Mouse (Mus musculus): ENCODE data around the gene Amdhd2. TPM values are rescaled to one million over a fixed set of nuclear protein-coding genes. Genes with fewer than 3 reads are reported as not detected.
"Not testable (repeated sequence)": the region's sequence is repeated elsewhere in the genome, so short reads cannot be mapped to it uniquely, and the experiment has no call there.

The Amdhd2 gene
- polyA plus RNA-seq, 1 experiment from 2014 or later: 29.7 TPM

- not testable (repeated sequence) for H3K9ac ChIP-seq (replicated peaks; ENCODE audit: low read depth, low read length); H3K9me3 ChIP-seq (ENCODE audit: control insufficient read depth, low read depth, low read length); H3K4me3 ChIP-seq (ENCODE audit: low read depth, low read length); H3K27me3 ChIP-seq (ENCODE audit: control insufficient read depth, insufficient read depth, low read length); H3K27ac ChIP-seq (ENCODE audit: low read length); H3K4me2 ChIP-seq (replicated peaks; ENCODE audit: low read depth, low read length); ATAC-seq (ENCODE audit: insufficient number of reproducible peaks, insufficient read depth, low FRiP score, low read depth); H3K36me3 ChIP-seq (ENCODE audit: control insufficient read depth, insufficient read depth, low read length); H3K4me1 ChIP-seq (ENCODE audit: control insufficient read depth, insufficient read depth, low read length)
- WGBS: 84% methylated on average over 4 of the region's 4 CpGs
Measured at GRCm38 (mm10) chr17:24129246-24129645, 34.3 kb downstream of the Amdhd2 start.

GRCm38 (mm10) chr17:24127592-24127991, 36.0 kb downstream of the Amdhd2 start:
- Histone ChIP-seq H3K9me3 (ENCODE audit: control insufficient read depth, low read depth, low read length) (no peaks in the 10 kb centered on the region), H3K27me3 (ENCODE audit: control insufficient read depth, insufficient read depth, low read length) (no peaks in the 10 kb centered on the region), H3K27ac (ENCODE audit: low read length) (no peak overlapping the region), H3K4me3 (ENCODE audit: low read depth, low read length) (no peak overlapping the region), H3K4me2 (replicated peaks; ENCODE audit: low read depth, low read length) (no peak overlapping the region), H3K9ac (replicated peaks; ENCODE audit: low read depth, low read length) (no peak overlapping the region), H3K4me1 (ENCODE audit: control insufficient read depth, insufficient read depth, low read length) (no peaks in the 10 kb centered on the region), H3K36me3 (ENCODE audit: control insufficient read depth, insufficient read depth, low read length) (no peaks in the 10 kb centered on the region)
- 86% methylated on average over 1 of the region's 1 CpGs for whole genome bisulfite sequencing
- ATAC-seq (ENCODE audit: insufficient number of reproducible peaks, insufficient read depth, low FRiP score, low read depth): no peak

GRCm38 (mm10) chr17:24126801-24127200, 36.8 kb downstream of the Amdhd2 start:
- H3K27me3 ChIP-seq (ENCODE audit: control insufficient read depth, insufficient read depth, low read length): no peaks in the 10 kb centered on the region
- H3K27ac ChIP-seq (ENCODE audit: low read length): no peak overlapping the region
- no peaks in the 10 kb centered on the region for H3K9me3 ChIP-seq (ENCODE audit: control insufficient read depth, low read depth, low read length)
- no peaks in the 10 kb centered on the region for H3K4me1 ChIP-seq (ENCODE audit: control insufficient read depth, insufficient read depth, low read length)
- H3K9ac ChIP-seq (replicated peaks; ENCODE audit: low read depth, low read length): no peak overlapping the region
- no peak overlapping the region for H3K4me2 ChIP-seq (replicated peaks; ENCODE audit: low read depth, low read length)
- no peaks in the 10 kb centered on the region for H3K36me3 ChIP-seq (ENCODE audit: control insufficient read depth, insufficient read depth, low read length)
- 76% methylated on average over 3 of the region's 3 CpGs for WGBS
- ATAC-seq (ENCODE audit: insufficient number of reproducible peaks, insufficient read depth, low FRiP score, low read depth): no peak
- H3K4me3 ChIP-seq (ENCODE audit: low read depth, low read length): no peak overlapping the region

DNA sequence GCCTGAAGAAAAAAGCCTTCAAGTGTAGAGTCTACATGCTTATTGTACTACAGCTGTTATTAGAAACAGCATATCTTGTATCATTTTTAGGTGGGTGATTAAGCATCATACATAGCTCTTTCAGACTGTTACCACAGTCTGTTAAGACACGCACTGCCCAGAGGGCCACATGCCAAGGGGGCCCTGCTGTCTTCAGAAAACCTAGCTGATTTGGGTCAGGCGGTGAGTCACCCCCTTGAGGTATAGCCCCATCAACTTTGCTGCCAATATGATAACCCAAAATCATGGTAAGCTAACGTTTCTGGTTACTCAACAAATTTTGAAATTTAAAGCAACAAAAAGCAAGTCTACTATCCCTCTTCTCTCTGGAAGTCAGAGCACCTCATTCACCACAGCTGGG, 44.1 kb downstream of the Amdhd2 start:
- Histone ChIP-seq H3K4me1 (ENCODE audit: control insufficient read depth, insufficient read depth, low read length) (no peaks in the 10 kb centered on the region), H3K27me3 (ENCODE audit: control insufficient read depth, insufficient read depth, low read length) (no peaks in the 10 kb centered on the region), H3K4me2 (replicated peaks; ENCODE audit: low read depth, low read length) (no peak overlapping the region), H3K9ac (replicated peaks; ENCODE audit: low read depth, low read length) (no peak overlapping the region), H3K27ac (ENCODE audit: low read length) (no peak overlapping the region), H3K4me3 (ENCODE audit: low read depth, low read length) (no peak overlapping the region), H3K36me3 (ENCODE audit: control insufficient read depth, insufficient read depth, low read length) (no peaks in the 10 kb centered on the region), H3K9me3 (ENCODE audit: control insufficient read depth, low read depth, low read length) (no peaks in the 10 kb centered on the region)
- 91% methylated on average over 3 of the region's 3 CpGs for WGBS
- no peak for ATAC-seq (ENCODE audit: insufficient number of reproducible peaks, insufficient read depth, low FRiP score, low read depth)

- Histone ChIP-seq H3K4me2 (replicated peaks; ENCODE audit: low read depth, low read length) (no peak overlapping the region), H3K9ac (replicated peaks; ENCODE audit: low read depth, low read length) (no peak overlapping the region), H3K4me3 (ENCODE audit: low read depth, low read length) (no peak overlapping the region), H3K4me1 (ENCODE audit: control insufficient read depth, insufficient read depth, low read length) (no peaks in the 10 kb centered on the region), H3K9me3 (ENCODE audit: control insufficient read depth, low read depth, low read length) (no peaks in the 10 kb centered on the region), H3K36me3 (ENCODE audit: control insufficient read depth, insufficient read depth, low read length) (peaks cover 2% of the 10 kb centered on the region), H3K27me3 (ENCODE audit: control insufficient read depth, insufficient read depth, low read length) (no peaks in the 10 kb centered on the region), H3K27ac (ENCODE audit: low read length) (no peak overlapping the region)
- ATAC-seq (ENCODE audit: insufficient number of reproducible peaks, insufficient read depth, low FRiP score, low read depth): no peak
- WGBS: 79% methylated on average over 4 of the region's 4 CpGs
Measured at GRCm38 (mm10) chr17:24113031-24113430, 50.5 kb downstream of the Amdhd2 start.

- 58% methylated on average over 1 of the region's 1 CpGs for WGBS
- ATAC-seq (ENCODE audit: insufficient number of reproducible peaks, insufficient read depth, low FRiP score, low read depth): no peak
Measured at GRCm38 (mm10) chr17:24111256-24111655, 52.3 kb downstream of the Amdhd2 start.

GRCm38 (mm10) chr17:24108896-24109295, 54.7 kb downstream of the Amdhd2 start:
- Histone ChIP-seq H3K9me3 (ENCODE audit: control insufficient read depth, low read depth, low read length) (no peaks in the 10 kb centered on the region), H3K4me1 (ENCODE audit: control insufficient read depth, insufficient read depth, low read length) (no peaks in the 10 kb centered on the region), H3K4me2 (replicated peaks; ENCODE audit: low read depth, low read length) (no peak overlapping the region), H3K27ac (ENCODE audit: low read length) (no peak overlapping the region), H3K27me3 (ENCODE audit: control insufficient read depth, insufficient read depth, low read length) (no peaks in the 10 kb centered on the region), H3K4me3 (ENCODE audit: low read depth, low read length) (no peak overlapping the region), H3K9ac (replicated peaks; ENCODE audit: low read depth, low read length) (no peak overlapping the region), H3K36me3 (ENCODE audit: control insufficient read depth, insufficient read depth, low read length) (peaks cover 26% of the 10 kb centered on the region)
- WGBS: 88% methylated on average over 1 of the region's 1 CpGs
- ATAC-seq (ENCODE audit: insufficient number of reproducible peaks, insufficient read depth, low FRiP score, low read depth): no peak

More at GRCm38 (mm10) chr17:24111256-24111655, 52.3 kb downstream of the Amdhd2 start:
- Histone ChIP-seq H3K9me3 (ENCODE audit: control insufficient read depth, low read depth, low read length) (no peaks in the 10 kb centered on the region), H3K4me2 (replicated peaks; ENCODE audit: low read depth, low read length) (no peak overlapping the region), H3K27me3 (ENCODE audit: control insufficient read depth, insufficient read depth, low read length) (no peaks in the 10 kb centered on the region), H3K36me3 (ENCODE audit: control insufficient read depth, insufficient read depth, low read length) (peaks cover 12% of the 10 kb centered on the region), H3K4me3 (ENCODE audit: low read depth, low read length) (no peak overlapping the region), H3K27ac (ENCODE audit: low read length) (no peak overlapping the region), H3K9ac (replicated peaks; ENCODE audit: low read depth, low read length) (no peak overlapping the region), H3K4me1 (ENCODE audit: control insufficient read depth, insufficient read depth, low read length) (no peaks in the 10 kb centered on the region)

Other genes with a start within 250 kb of the Amdhd2 start
- not detected in 2 replicates for gene Dcpp3, start 246.3 kb downstream of the Amdhd2 start, polyA plus RNA-seq (2014; fragmentation: Nextera tagmentation; extraction: Ambion mirVana)
- not detected in 2 replicates for gene Sbp, start 222.1 kb downstream of the Amdhd2 start, polyA plus RNA-seq (2014; fragmentation: Nextera tagmentation; extraction: Ambion mirVana)
- gene Sbpl, start 208.5 kb downstream of the Amdhd2 start, polyA plus RNA-seq (2014; fragmentation: Nextera tagmentation; extraction: Ambion mirVana): not detected in 2 replicates
- gene Prss30, start 183.2 kb downstream of the Amdhd2 start, polyA plus RNA-seq (2014; fragmentation: Nextera tagmentation; extraction: Ambion mirVana): not detected in 2 replicates
- gene Prss22, start 165.7 kb downstream of the Amdhd2 start, polyA plus RNA-seq (2014; fragmentation: Nextera tagmentation; extraction: Ambion mirVana): 1.9 and 3.1 TPM in 2 replicates
- gene Prss27, start 125.6 kb downstream of the Amdhd2 start, polyA plus RNA-seq (2014; fragmentation: Nextera tagmentation; extraction: Ambion mirVana): 0.20 and 0.46 TPM in 2 replicates
- gene Kctd5, start 90.3 kb downstream of the Amdhd2 start, polyA plus RNA-seq (2014; fragmentation: Nextera tagmentation; extraction: Ambion mirVana): 58.1 and 61.0 TPM in 2 replicates
- gene Pdpk1, start 12.8 kb downstream of the Amdhd2 start, polyA plus RNA-seq (2014; fragmentation: Nextera tagmentation; extraction: Ambion mirVana): 43.9 and 44.3 TPM in 2 replicates
- 506 and 549 TPM in 2 replicates for gene Atp6v0c, start 5.9 kb upstream of the Amdhd2 start, polyA plus RNA-seq (2014; fragmentation: Nextera tagmentation; extraction: Ambion mirVana)
- gene Tbc1d24, start 41.8 kb upstream of the Amdhd2 start, polyA plus RNA-seq (2014; fragmentation: Nextera tagmentation; extraction: Ambion mirVana): 6.3 and 8.3 TPM in 2 replicates
- gene Ntn3, start 45.8 kb upstream of the Amdhd2 start, polyA plus RNA-seq (2014; fragmentation: Nextera tagmentation; extraction: Ambion mirVana): 10.2 and 10.4 TPM in 2 replicates
- 11.9 and 12.3 TPM in 2 replicates for gene Tedc2, start 57.1 kb upstream of the Amdhd2 start, polyA plus RNA-seq (2014; fragmentation: Nextera tagmentation; extraction: Ambion mirVana)
- 57.6 and 67.1 TPM in 2 replicates for gene Ccnf, start 87.7 kb upstream of the Amdhd2 start, polyA plus RNA-seq (2014; fragmentation: Nextera tagmentation; extraction: Ambion mirVana)
- gene Abca17, start 187.3 kb upstream of the Amdhd2 start, polyA plus RNA-seq (2014; fragmentation: Nextera tagmentation; extraction: Ambion mirVana): not detected in 2 replicates
- gene Abca3, start 188.2 kb upstream of the Amdhd2 start, polyA plus RNA-seq (2014; fragmentation: Nextera tagmentation; extraction: Ambion mirVana): 16.3 and 16.4 TPM in 2 replicates

Measured in stomach, embryonic 14.5 days (tissue).